Mouse (Mus musculus) small intestine, adult 2 months (tissue): ENCODE results near the gene Cftr. TPM values are rescaled to one million over a fixed set of nuclear protein-coding genes. Genes with fewer than 3 reads are reported as not detected.

Experiments used
- H3K27ac ChIP-seq: fragments of 200-500 bp; 2 replicates; pipeline ENCODE4 v1.5.1; 2012; ENCODE audit warnings: low read depth, low read length, control low read depth, inconsistent platforms; ENCODE audit not compliant: insufficient read depth
- H3K27me3 ChIP-seq: fragments of 200-500 bp; 2 replicates; pipeline ENCODE4 v1.6.1; 2012; ENCODE audit warnings: mild to moderate bottlenecking, moderate library complexity, low read length, inconsistent platforms; ENCODE audit not compliant: control insufficient read depth, insufficient read depth
- H3K36me3 ChIP-seq: fragments of 200-500 bp; 2 replicates; pipeline ENCODE4 v1.6.1; 2012; ENCODE audit warnings: mild to moderate bottlenecking, low read length, control low read depth, inconsistent platforms; ENCODE audit not compliant: control insufficient read depth, insufficient read depth
- H3K4me1 ChIP-seq: fragments of 200-500 bp; 2 replicates; pipeline ENCODE4 v1.6.1; 2012; ENCODE audit warnings: low read length, inconsistent platforms, mixed read lengths; ENCODE audit not compliant: control insufficient read depth, insufficient read depth, insufficient read length
- H3K4me3 ChIP-seq: fragments of 200-500 bp; 2 replicates; pipeline ENCODE4 v1.5.1; 2012; ENCODE audit warnings: low read depth, mild to moderate bottlenecking, control low read depth, inconsistent platforms, low read length, moderate library complexity
- CTCF ChIP-seq: fragments of 200-500 bp; IDR thresholded peaks from 2 replicates; pipeline ENCODE4 v1.5.1; 2012; ENCODE audit warnings: low read depth, mild to moderate bottlenecking, control low read depth, inconsistent platforms, low read length, moderate library complexity, mixed read lengths; ENCODE audit not compliant: insufficient replicate concordance, insufficient read length; ENCODE audit errors: extremely low read depth
- POLR2A ChIP-seq: fragments of 200-500 bp; IDR thresholded peaks from 2 replicates; pipeline ENCODE4 v1.6.1; 2012; ENCODE audit warnings: low read depth, mild to moderate bottlenecking, control low read depth, inconsistent platforms, low read length, moderate library complexity
- WGBS: fragments of 180-500 bp; shearing (Covaris S2); methylation state at CpG from one replicate; pipeline ENCODE4 v1.1.7; 2018; 5-methylcytosine and 5-hydroxymethylcytosine counted together
- polyA plus RNA-seq: library from polyadenylated mRNA; depleted of rRNA; stranded (reverse); fragments of >200 nt; gene quantifications from 2 replicates; pipeline ENCODE4 v1.2.3, GENCODE M21; 2012; rRNA removed

Cftr gene
- polyA plus RNA-seq, 1 experiment: 1.9 TPM

- Histone ChIP-seq H3K4me3 (no peak overlapping the region), H3K36me3 (no peaks in the 10 kb centered on the region), H3K4me1 (peaks cover 3% of the 10 kb centered on the region; the same call in 1 of the 2 replicates), H3K27ac (no peak overlapping the region), H3K27me3 (no peaks in the 10 kb centered on the region)
- TF ChIP-seq POLR2A: no peak
- TF ChIP-seq CTCF: no peak
- WGBS: 86% methylated on average over 5 of the region's 5 CpGs
Observed at GRCm38 (mm10) chr6:18362232-18362631, 191.7 kb downstream of the Cftr start.

GRCm38 (mm10) chr6:18369054-18369453 lies 198.6 kb downstream of the Cftr start:
- WGBS: 39% methylated on average over 3 of the region's 3 CpGs

GRCm38 (mm10) chr6:18369723-18370122 lies 199.2 kb downstream of the Cftr start:
- WGBS: 82% methylated on average over 4 of the region's 4 CpGs
- Histone ChIP-seq H3K36me3 (no peaks in the 10 kb centered on the region), H3K27me3 (no peaks in the 10 kb centered on the region), H3K27ac (peak overlapping the region; percentile 13), H3K4me3 (no peak overlapping the region), H3K4me1 (peaks cover 11% of the 10 kb centered on the region; the same call in 1 of the 2 replicates)
- TF ChIP-seq POLR2A: no peak
- TF ChIP-seq CTCF: no peak

More at GRCm38 (mm10) chr6:18369054-18369453, 198.6 kb downstream of the Cftr start:
- H3K27ac ChIP-seq: peak overlapping the region; percentile 57
- H3K27me3 ChIP-seq: no peaks in the 10 kb centered on the region
- H3K4me3 ChIP-seq: no peak overlapping the region
- no peaks in the 10 kb centered on the region for H3K36me3 ChIP-seq
- peaks cover 11% of the 10 kb centered on the region; the same call in 1 of the 2 replicates for H3K4me1 ChIP-seq
- no peak for TF ChIP-seq POLR2A
- no peak for TF ChIP-seq CTCF

Other genes starting within 250 kb of the Cftr start
- gene Wnt2, start 140.1 kb upstream of the Cftr start, polyA plus RNA-seq: 0.38 and 0.66 TPM in 2 replicates
- gene Asz1, start 61.6 kb upstream of the Cftr start, polyA plus RNA-seq: not detected in 2 replicates